Mouse (Mus musculus): ENCODE data around the gene Hoxa6. TPM values are rescaled to one million over a fixed set of nuclear protein-coding genes. Genes with fewer than 3 reads are reported as not detected.
A peak's percentile ranks its signal among the peaks of the same experiment; 100 is the strongest.

Hoxa6 gene
- polyA plus RNA-seq, 1 experiment from 2014 or later, result 2.9 TPM

DNA sequence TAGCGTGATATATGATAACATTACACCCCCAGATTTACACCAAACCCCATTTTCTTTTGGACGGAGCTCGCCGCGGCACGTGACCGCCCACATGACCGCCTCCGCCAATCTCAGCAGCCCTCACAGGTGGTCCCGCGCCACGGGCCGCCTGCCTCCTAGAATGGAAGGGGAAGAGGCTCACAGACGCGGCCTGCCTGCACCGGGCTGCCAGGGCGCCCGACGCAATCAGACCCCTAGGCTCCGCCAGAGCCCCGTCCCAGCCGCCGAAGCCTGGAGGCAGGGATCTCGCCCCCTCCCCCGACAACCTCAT lies 8.9 kb upstream of the Hoxa6 start:
- Histone ChIP-seq H3K36me3 (ENCODE audit: insufficient read depth, low read length) (no peaks in the 10 kb centered on the region), H3K4me1 (ENCODE audit: insufficient read depth, low read length) (peaks cover 57% of the 10 kb centered on the region), H3K27me3 (ENCODE audit: insufficient read depth, low read length) (no peaks in the 10 kb centered on the region), H3K4me2 (replicated peaks; ENCODE audit: low read depth, low read length) (peak overlapping the region; percentile 81), H3K9ac (replicated peaks; ENCODE audit: low read length) (peak overlapping the region; percentile 95), H3K4me3 (ENCODE audit: low read length) (peak overlapping the region; percentile 71), H3K9me3 (ENCODE audit: low read length) (no peaks in the 10 kb centered on the region), H3K27ac (ENCODE audit: low read length) (peak overlapping the region; percentile 97)
- 0% methylated on average over 25 of the region's 25 CpGs for WGBS
- peak; percentile 83 for ATAC-seq (ENCODE audit: low FRiP score, low TSS enrichment)

DNA sequence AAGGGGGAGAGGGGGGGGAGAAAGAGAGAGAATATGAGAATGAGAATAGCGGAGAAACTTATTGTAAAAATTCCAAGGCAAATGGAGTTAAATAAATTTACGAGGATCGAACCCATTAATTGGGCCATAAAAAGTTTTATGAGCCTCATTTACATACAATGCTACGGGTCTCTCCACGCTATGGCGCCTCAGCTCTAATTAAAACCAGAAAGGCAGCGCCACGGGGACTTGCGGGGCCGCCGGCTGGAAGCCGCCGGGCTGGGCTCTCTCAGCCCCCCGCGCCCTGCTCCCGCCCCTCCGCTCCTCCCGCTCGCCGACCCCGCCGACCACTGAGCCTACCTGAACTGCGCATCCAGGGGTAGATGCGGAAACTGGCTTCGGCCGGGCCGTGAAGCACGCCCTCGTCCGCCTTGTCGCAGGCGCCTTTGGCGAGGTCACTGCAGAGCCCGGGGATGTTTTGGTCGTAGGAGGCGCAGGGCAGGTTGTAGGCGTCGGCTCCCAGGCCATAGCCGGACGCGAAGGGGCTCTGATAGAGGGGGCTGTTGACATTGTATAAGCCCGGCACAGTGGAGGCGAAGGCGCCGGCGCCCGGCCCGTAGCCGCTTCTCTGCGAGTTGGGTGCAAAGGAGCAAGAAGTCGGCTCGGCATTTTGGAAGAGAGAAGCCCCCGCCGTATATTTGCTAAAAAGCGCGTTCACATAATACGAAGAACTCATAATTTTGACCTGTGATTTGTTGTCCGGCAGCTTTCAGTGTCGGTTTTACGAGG lies 8.4 kb upstream of the Hoxa6 start:
- WGBS, result under 1% methylated on average over 59 of the region's 60 CpGs
- peak overlapping the region; percentile 97 for H3K27ac ChIP-seq (ENCODE audit: low read length)
- ATAC-seq (ENCODE audit: low FRiP score, low TSS enrichment), result 0 out of 2 replicates have a peak, but pooled peaks have one; percentile 26

DNA sequence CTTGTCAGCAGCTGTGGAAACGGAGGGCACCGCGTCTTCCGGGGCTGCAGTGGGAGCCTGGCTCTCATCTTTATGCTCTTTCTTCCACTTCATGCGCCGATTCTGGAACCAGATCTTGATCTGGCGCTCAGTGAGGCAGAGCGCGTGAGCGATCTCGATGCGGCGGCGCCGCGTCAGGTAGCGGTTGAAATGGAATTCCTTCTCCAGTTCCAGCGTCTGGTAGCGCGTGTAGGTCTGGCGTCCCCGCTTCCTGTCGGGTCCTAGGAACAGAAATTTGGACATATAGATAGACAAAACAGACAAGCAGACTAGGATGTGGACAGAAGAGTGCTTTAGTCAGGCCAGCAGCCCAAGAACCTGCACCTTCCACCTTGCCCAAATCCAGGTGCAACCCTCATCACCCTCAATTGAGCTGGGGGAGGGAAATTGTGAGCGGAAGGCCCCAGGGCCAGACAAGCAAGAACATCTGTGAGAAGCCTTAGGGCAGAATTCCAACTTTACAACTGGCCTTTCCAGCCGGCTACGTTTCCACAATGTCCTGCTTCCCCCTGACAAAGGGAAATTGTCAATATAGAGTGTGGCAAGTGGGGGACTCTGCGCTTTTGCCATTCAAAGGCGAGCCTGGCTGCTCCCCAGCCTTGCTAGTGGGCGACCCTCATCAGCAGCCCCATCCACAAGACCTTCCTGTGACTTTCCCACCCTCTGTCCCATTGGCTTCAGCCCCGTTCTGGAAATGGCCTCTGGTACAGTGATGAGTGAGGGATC lies 7.4 kb upstream of the Hoxa6 start:
- Histone ChIP-seq H3K27ac (ENCODE audit: low read length) (peak overlapping the region; percentile 97), H3K9ac (replicated peaks; ENCODE audit: low read length) (peak overlapping the region; percentile 95)
- WGBS, result under 1% methylated on average over 30 of the region's 30 CpGs

More for the DNA sequence above, 8.4 kb upstream of the Hoxa6 start:
- H3K36me3 ChIP-seq (ENCODE audit: insufficient read depth, low read length), result no peaks in the 10 kb centered on the region
- peak overlapping the region; percentile 81 for H3K4me2 ChIP-seq (replicated peaks; ENCODE audit: low read depth, low read length)
- H3K27me3 ChIP-seq (ENCODE audit: insufficient read depth, low read length), result no peaks in the 10 kb centered on the region
- H3K9ac ChIP-seq (replicated peaks; ENCODE audit: low read length), result peak overlapping the region; percentile 95
- no peaks in the 10 kb centered on the region for H3K9me3 ChIP-seq (ENCODE audit: low read length)
- H3K4me3 ChIP-seq (ENCODE audit: low read length), result peak overlapping the region; percentile 71
- peaks cover 52% of the 10 kb centered on the region for H3K4me1 ChIP-seq (ENCODE audit: insufficient read depth, low read length)

GRCm38 (mm10) chr6:52215070-52215469 lies 6.5 kb upstream of the Hoxa6 start:
- H3K4me1 ChIP-seq (ENCODE audit: insufficient read depth, low read length), result peaks cover 55% of the 10 kb centered on the region
- H3K27ac ChIP-seq (ENCODE audit: low read length), result 0 out of 2 replicates have a peak overlapping the region, but pooled peaks have one; percentile 0
- H3K4me2 ChIP-seq (replicated peaks; ENCODE audit: low read depth, low read length), result peak overlapping the region; percentile 81
- H3K36me3 ChIP-seq (ENCODE audit: insufficient read depth, low read length), result no peaks in the 10 kb centered on the region
- 0 out of 2 replicates have a peak, but pooled peaks cover 4% of the 10 kb centered on the region for H3K27me3 ChIP-seq (ENCODE audit: insufficient read depth, low read length)
- no peaks in the 10 kb centered on the region for H3K9me3 ChIP-seq (ENCODE audit: low read length)
- 0 out of 2 replicates have a peak overlapping the region, but pooled peaks have one; percentile 20 for H3K9ac ChIP-seq (replicated peaks; ENCODE audit: low read length)
- 32% methylated on average over 3 of the region's 3 CpGs for WGBS
- peak overlapping the region; percentile 71; the same call in 1 of the 2 replicates for H3K4me3 ChIP-seq (ENCODE audit: low read length)
- no peak for ATAC-seq (ENCODE audit: low FRiP score, low TSS enrichment)

More for the DNA sequence above, 7.4 kb upstream of the Hoxa6 start:
- ATAC-seq (ENCODE audit: low FRiP score, low TSS enrichment), result no peak
- Histone ChIP-seq H3K4me1 (ENCODE audit: insufficient read depth, low read length) (peaks cover 53% of the 10 kb centered on the region), H3K4me3 (ENCODE audit: low read length) (peak overlapping the region; percentile 71), H3K36me3 (ENCODE audit: insufficient read depth, low read length) (no peaks in the 10 kb centered on the region), H3K9me3 (ENCODE audit: low read length) (no peaks in the 10 kb centered on the region), H3K4me2 (replicated peaks; ENCODE audit: low read depth, low read length) (peak overlapping the region; percentile 81), H3K27me3 (ENCODE audit: insufficient read depth, low read length) (0 out of 2 replicates have a peak, but pooled peaks cover 2% of the 10 kb centered on the region)

DNA sequence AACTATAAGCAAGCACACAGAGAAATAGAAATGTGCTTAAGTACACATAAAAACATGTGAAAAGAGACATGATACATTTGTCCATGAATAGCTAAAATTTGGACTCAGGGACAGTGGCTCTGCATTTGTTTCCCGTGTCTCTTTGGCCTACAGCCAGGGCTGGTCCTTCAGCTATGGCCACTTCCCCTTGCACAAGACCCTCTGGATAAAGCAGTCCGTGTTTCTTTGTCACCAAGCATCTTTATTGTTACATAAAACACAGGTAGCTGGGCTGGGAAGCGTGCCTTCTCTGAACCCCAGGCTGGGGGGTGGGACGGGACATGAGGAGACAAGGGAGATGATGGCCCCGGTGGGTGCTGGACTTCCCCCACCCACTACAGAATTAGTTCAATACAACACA lies 5.7 kb upstream of the Hoxa6 start:
- Histone ChIP-seq H3K36me3 (ENCODE audit: insufficient read depth, low read length) (no peaks in the 10 kb centered on the region), H3K4me3 (ENCODE audit: low read length) (peak overlapping the region; percentile 17), H3K9ac (replicated peaks; ENCODE audit: low read length) (peak overlapping the region; percentile 57), H3K4me1 (ENCODE audit: insufficient read depth, low read length) (peaks cover 55% of the 10 kb centered on the region), H3K4me2 (replicated peaks; ENCODE audit: low read depth, low read length) (peak overlapping the region; percentile 81), H3K9me3 (ENCODE audit: low read length) (no peaks in the 10 kb centered on the region), H3K27me3 (ENCODE audit: insufficient read depth, low read length) (0 out of 2 replicates have a peak, but pooled peaks cover 4% of the 10 kb centered on the region), H3K27ac (ENCODE audit: low read length) (peak overlapping the region; percentile 46; the same call in 1 of the 2 replicates)
- no peak for ATAC-seq (ENCODE audit: low FRiP score, low TSS enrichment)
- WGBS, result 24% methylated on average over 5 of the region's 5 CpGs

DNA sequence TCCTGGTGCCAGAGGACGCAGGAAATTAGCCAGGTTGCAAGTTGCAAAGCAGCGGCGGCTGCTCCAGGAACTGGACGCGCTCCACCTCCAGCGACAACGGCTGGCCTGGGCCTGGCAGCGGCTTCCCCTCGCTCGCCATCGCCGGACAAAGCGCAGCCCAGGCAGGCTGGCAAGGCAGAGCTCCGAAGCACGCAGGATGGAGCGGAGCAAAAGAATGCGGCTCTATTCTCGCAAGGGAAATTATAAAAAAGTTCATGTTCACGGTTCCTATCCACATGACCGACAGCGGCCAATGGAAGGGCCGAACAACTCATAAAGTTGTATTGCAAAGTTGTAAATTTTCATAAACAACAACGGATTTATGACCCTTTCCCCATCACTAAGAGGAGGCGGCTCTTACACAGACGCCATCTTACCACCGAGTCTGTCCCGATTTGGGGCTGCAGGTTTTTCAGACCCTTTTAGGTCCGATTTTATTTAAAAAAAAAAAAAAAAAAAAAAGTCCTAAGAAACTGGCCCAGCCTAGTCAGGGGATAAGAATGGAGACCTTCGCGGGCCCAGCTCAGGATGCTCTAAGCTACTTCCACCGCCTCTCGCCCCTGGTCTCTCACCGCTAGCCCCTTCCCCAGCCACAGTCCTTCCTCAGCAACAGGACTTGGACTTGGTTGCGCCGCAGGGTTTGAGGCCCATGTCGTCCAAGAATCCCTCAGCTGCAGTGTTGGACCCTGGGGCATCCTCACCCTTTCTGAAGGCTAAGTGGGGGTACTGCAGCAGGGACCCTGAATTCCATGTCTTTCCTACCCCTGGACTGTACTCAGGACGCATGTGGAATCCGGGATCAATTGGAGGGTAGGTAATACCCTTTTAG lies 4.8 kb upstream of the Hoxa6 start, which contains the start of the genes Hoxa3 and Gm28308:
Gene Hoxa3, minus strand, starts transcription at position 218 of the 868 bp plus-strand sequence.
Gene Gm28308, minus strand, starts transcription at position 221 of the 868 bp plus-strand sequence.
- peak within 1 kb of the TSS; percentile 81 for H3K4me2 ChIP-seq (replicated peaks; ENCODE audit: low read depth, low read length)
- peaks cover 50% of the 10 kb centered on the region for H3K4me1 ChIP-seq (ENCODE audit: insufficient read depth, low read length)
- WGBS, result 3% methylated on average over 38 of the region's 38 CpGs
- H3K36me3 ChIP-seq (ENCODE audit: insufficient read depth, low read length), result no peaks in the 10 kb centered on the region
- peak within 1 kb of the TSS; percentile 97 for H3K9ac ChIP-seq (replicated peaks; ENCODE audit: low read length)
- peak within 1 kb of the TSS; percentile 99 for H3K27ac ChIP-seq (ENCODE audit: low read length)
- 0 out of 2 replicates have a peak, but pooled peaks cover 4% of the 10 kb centered on the region for H3K27me3 ChIP-seq (ENCODE audit: insufficient read depth, low read length)
- H3K4me3 ChIP-seq (ENCODE audit: low read length), result peak within 1 kb of the TSS; percentile 80
- peak; percentile 32 for ATAC-seq (ENCODE audit: low FRiP score, low TSS enrichment)
- H3K9me3 ChIP-seq (ENCODE audit: low read length), result no peaks in the 10 kb centered on the region

DNA sequence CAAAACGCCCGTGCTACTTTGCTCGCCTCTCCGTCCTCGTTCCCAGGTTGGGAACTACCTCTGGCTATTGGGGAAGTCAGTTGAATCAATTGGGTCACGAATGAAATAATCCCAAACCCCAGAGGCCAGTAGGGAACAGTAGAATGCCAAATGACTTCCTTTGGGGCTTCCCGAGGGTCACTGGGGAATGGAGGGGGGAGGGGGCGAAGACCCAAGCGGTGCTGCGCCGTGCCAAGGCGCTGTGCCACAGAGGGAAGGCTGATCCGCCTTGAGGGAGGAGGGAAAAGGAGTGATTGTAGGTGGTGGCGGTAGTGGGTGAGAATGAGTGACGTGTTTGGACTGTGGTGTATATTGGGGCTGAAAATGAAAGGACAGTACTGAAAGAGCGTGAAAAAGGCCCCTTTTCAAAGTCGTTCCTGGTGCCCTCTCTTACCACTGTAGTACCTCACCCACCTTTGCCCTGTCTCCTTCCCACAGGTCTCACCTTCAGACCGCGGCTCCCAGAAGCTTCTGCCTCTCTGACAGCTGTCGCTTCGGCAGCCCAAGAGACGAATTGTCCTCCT lies 4.1 kb upstream of the Hoxa6 start:
- H3K4me1 ChIP-seq (ENCODE audit: insufficient read depth, low read length), result peaks cover 47% of the 10 kb centered on the region
- peak overlapping the region; percentile 99 for H3K27ac ChIP-seq (ENCODE audit: low read length)
- H3K4me3 ChIP-seq (ENCODE audit: low read length), result peak overlapping the region; percentile 80
- H3K36me3 ChIP-seq (ENCODE audit: insufficient read depth, low read length), result no peaks in the 10 kb centered on the region
- peak overlapping the region; percentile 97 for H3K9ac ChIP-seq (replicated peaks; ENCODE audit: low read length)
- ATAC-seq (ENCODE audit: low FRiP score, low TSS enrichment), result no peak; the same call in 1 of the 2 replicates
- H3K4me2 ChIP-seq (replicated peaks; ENCODE audit: low read depth, low read length), result peak overlapping the region; percentile 81
- H3K27me3 ChIP-seq (ENCODE audit: insufficient read depth, low read length), result 0 out of 2 replicates have a peak, but pooled peaks cover 4% of the 10 kb centered on the region
- WGBS, result under 1% methylated on average over 22 of the region's 22 CpGs
- H3K9me3 ChIP-seq (ENCODE audit: low read length), result no peaks in the 10 kb centered on the region

DNA sequence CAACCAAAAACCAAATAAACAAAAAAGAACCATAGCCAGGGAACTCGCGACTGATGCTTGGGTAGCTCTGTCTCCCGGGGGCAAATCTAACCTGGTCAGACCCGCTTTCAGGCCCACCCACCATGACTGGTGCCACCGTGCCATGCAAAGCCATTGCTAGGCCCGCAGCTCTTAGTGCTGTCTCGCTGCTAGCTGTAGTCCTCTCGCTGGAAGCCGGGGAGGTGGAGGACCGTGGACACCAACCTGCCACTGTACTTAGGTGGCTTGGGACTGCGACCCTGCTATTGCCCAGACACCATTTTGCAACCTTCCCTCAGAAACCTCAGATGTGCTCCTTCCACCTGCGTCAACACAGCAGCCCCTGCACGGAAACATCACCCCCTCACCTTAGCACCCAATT lies 3.4 kb upstream of the Hoxa6 start:
- WGBS, result 0% methylated on average over 13 of the region's 13 CpGs
- peak overlapping the region; percentile 81 for H3K4me2 ChIP-seq (replicated peaks; ENCODE audit: low read depth, low read length)
- peaks cover 53% of the 10 kb centered on the region for H3K4me1 ChIP-seq (ENCODE audit: insufficient read depth, low read length)
- H3K27ac ChIP-seq (ENCODE audit: low read length), result peak overlapping the region; percentile 99
- H3K27me3 ChIP-seq (ENCODE audit: insufficient read depth, low read length), result 0 out of 2 replicates have a peak, but pooled peaks cover 4% of the 10 kb centered on the region
- H3K9me3 ChIP-seq (ENCODE audit: low read length), result no peaks in the 10 kb centered on the region
- no peak for ATAC-seq (ENCODE audit: low FRiP score, low TSS enrichment)
- H3K4me3 ChIP-seq (ENCODE audit: low read length), result peak overlapping the region; percentile 80
- H3K36me3 ChIP-seq (ENCODE audit: insufficient read depth, low read length), result no peaks in the 10 kb centered on the region
- peak overlapping the region; percentile 97 for H3K9ac ChIP-seq (replicated peaks; ENCODE audit: low read length)
